Mouse (Mus musculus): Measurements from ENCODE around the gene Zbtb44. TPM values are rescaled to one million over a fixed set of nuclear protein-coding genes. Genes with fewer than 3 reads are reported as not detected.

Zbtb44 gene
- total RNA-seq, 4 experiments from 2014 or later = 44.8 to 62.2 (median 51.1) TPM

GRCm38 (mm10) chr9:31117088-31117487 is 86.6 kb downstream of the Zbtb44 start:
- DNase-seq = no peak

- DNase-seq = no peak
Measured at GRCm38 (mm10) chr9:31117488-31117887, 87.0 kb downstream of the Zbtb44 start.

- DNase-seq = no peak
Measured at GRCm38 (mm10) chr9:31118520-31119298, 88.3 kb downstream of the Zbtb44 start.

- DNase-seq = no peak
Measured at GRCm38 (mm10) chr9:31119405-31119804, 89.0 kb downstream of the Zbtb44 start.

- DNase-seq = no peak
Measured at GRCm38 (mm10) chr9:31119882-31120532, 89.6 kb downstream of the Zbtb44 start.

GRCm38 (mm10) chr9:31120533-31120915 is 90.1 kb downstream of the Zbtb44 start:
- no peak for DNase-seq

GRCm38 (mm10) chr9:31122464-31123030 is 92.1 kb downstream of the Zbtb44 start:
- DNase-seq = no peak

Other genes starting within 250 kb of the Zbtb44 start
- 1 to 10 TPM; 3.8 to 8.2 (median 5.1) TPM for gene Adamts15, start 108.2 kb upstream of the Zbtb44 start, total RNA-seq (2022)
- gene Adamts8, start 88.1 kb upstream of the Zbtb44 start, total RNA-seq (2022) = under 1 TPM; 0.12 to 0.91 (median 0.64) TPM
- gene St14, start 101.2 kb downstream of the Zbtb44 start, total RNA-seq (2022) = 1 to 10 TPM in 1 of 4 experiments, under 1 TPM in 3; 0.65 to 1.1 (median 0.84) TPM
- gene Aplp2, start 181.2 kb downstream of the Zbtb44 start, total RNA-seq (2022) = 100 to 1,000 TPM; 633 to 794 (median 714) TPM
- gene Prdm10, start 249.9 kb downstream of the Zbtb44 start, total RNA-seq (2022) = 10 to 100 TPM in 3 of 4 experiments, 1 to 10 TPM in 1; 7.9 to 10.8 (median 10.5) TPM